8 mouse cellular contexts compared by ENCODE assay signal in genomic region chr13:12650877-12651176, GRCm38 (mm10).
DNase-seq lines count a peak whose midpoint lies in the region; ATAC-seq and TF ChIP-seq lines count a peak whose summit lies in the region.
"Not testable (repeated sequence)": the region's sequence is repeated elsewhere in the genome, so short reads cannot be mapped to it uniquely, and the experiment has no call there.

No protein-coding gene starts in this region.

- ATAC-seq in forebrain, embryonic 14.5 days, result peak; percentile 78
- peak; percentile 42 for ATAC-seq in heart, postnatal 0 days (ENCODE audit: insufficient read depth, low read depth)
- ATAC-seq in liver, embryonic 11.5 days (replicated peaks; ENCODE audit: low FRiP score), result not testable (repeated sequence)
- peak; percentile 83 for ATAC-seq in midbrain, postnatal 0 days (ENCODE audit: low FRiP score)

- H3K27me3 ChIP-seq in forebrain, embryonic 14.5 days (replicated peaks; ENCODE audit: control insufficient read depth, insufficient read depth, low read length); heart, postnatal 0 days (ENCODE audit: control insufficient read depth, insufficient read depth, low read length); liver, embryonic 11.5 days (replicated peaks; ENCODE audit: control insufficient read depth, insufficient read depth, low read length); midbrain, postnatal 0 days (ENCODE audit: insufficient read depth, low read length); splenic B cell, adult 2 months (ENCODE audit: control insufficient read depth, insufficient read depth, low read length, poor library complexity, severe bottlenecking): not testable (repeated sequence)

- H3K9ac ChIP-seq in forebrain, embryonic 14.5 days (ENCODE audit: low read length); heart, postnatal 0 days (replicated peaks; ENCODE audit: low read depth, low read length); liver, embryonic 11.5 days (ENCODE audit: low read depth, low read length); midbrain, postnatal 0 days (replicated peaks; ENCODE audit: low read length, poor library complexity, severe bottlenecking): not testable (repeated sequence)

- TF ChIP-seq EP300 in heart, postnatal 0 days (IDR thresholded peaks at IDR 0.05; ENCODE audit: low read depth), result not testable (repeated sequence)

- DNase-seq in CD4-positive, CD25-positive, alpha-beta regulatory T cell, adult 2 months (ENCODE audit: low read depth, low spot score), result peak; percentile 33
- DNase-seq in forebrain, embryonic 14.5 days (ENCODE audit: low spot score), result peak; percentile 79
- DNase-seq in heart, postnatal 0 days (ENCODE audit: low spot score); liver, embryonic 11.5 days (ENCODE audit: low spot score): not testable (repeated sequence)
- DNase-seq in kidney, postnatal 14 days, result peak; percentile 85
- peak; percentile 66 for DNase-seq in midbrain, postnatal 0 days (ENCODE audit: low spot score)
- peak; percentile 36 for DNase-seq in splenic B cell, adult 2 months (ENCODE audit: low read depth, low spot score)

- under 1% methylated on average over 10 of the region's 13 CpGs for WGBS in forebrain, embryonic 14.5 days
- WGBS in heart, postnatal 0 days, result 2% methylated on average over 11 of the region's 13 CpGs
- 0% methylated on average over 10 of the region's 13 CpGs for WGBS in liver, embryonic 11.5 days
- 0% methylated on average over 10 of the region's 13 CpGs for WGBS in midbrain, postnatal 0 days

- H3K36me3 ChIP-seq in forebrain, embryonic 14.5 days (ENCODE audit: control insufficient read depth, insufficient read depth, low read length); heart, postnatal 0 days (replicated peaks; ENCODE audit: control insufficient read depth, insufficient read depth, low read length); liver, embryonic 11.5 days (ENCODE audit: control insufficient read depth, insufficient read depth, low read length); midbrain, postnatal 0 days (ENCODE audit: insufficient read depth, low read length); splenic B cell, adult 2 months (ENCODE audit: control insufficient read depth, insufficient read depth, low read length, poor library complexity, severe bottlenecking): not testable (repeated sequence)

- H3K27ac ChIP-seq in brown adipose tissue, adult 24 weeks (replicated peaks; ENCODE audit: low read depth, low read length); forebrain, embryonic 14.5 days (ENCODE audit: low read depth, low read length); heart, postnatal 0 days (ENCODE audit: low read depth); liver, embryonic 11.5 days (ENCODE audit: low read depth, low read length); midbrain, postnatal 0 days (ENCODE audit: low read depth, low read length): not testable (repeated sequence)

- H3K4me3 ChIP-seq in brown adipose tissue, adult 24 weeks (ENCODE audit: insufficient read depth, low read depth, low read length), result peak overlapping the region; percentile 48
- H3K4me3 ChIP-seq in forebrain, embryonic 14.5 days (ENCODE audit: low read depth, low read length), result peak overlapping the region; percentile 34
- peak overlapping the region; percentile 48 for H3K4me3 ChIP-seq in heart, postnatal 0 days (ENCODE audit: low read depth, low read length)
- peak overlapping the region; percentile 30 for H3K4me3 ChIP-seq in liver, embryonic 11.5 days (ENCODE audit: low read depth, low read length)
- H3K4me3 ChIP-seq in midbrain, postnatal 0 days (ENCODE audit: low read depth, low read length), result peak overlapping the region; percentile 38

- peak overlapping the region; percentile 43 for H3K4me2 ChIP-seq in forebrain, embryonic 14.5 days (ENCODE audit: low read length)
- peak overlapping the region; percentile 60 for H3K4me2 ChIP-seq in heart, postnatal 0 days (ENCODE audit: low read depth, low read length)
- H3K4me2 ChIP-seq in liver, embryonic 11.5 days, result peak overlapping the region; percentile 48
- H3K4me2 ChIP-seq in midbrain, postnatal 0 days (ENCODE audit: low read depth, low read length, poor library complexity, severe bottlenecking), result peak overlapping the region; percentile 38; the same call in 1 of the 2 replicates

- H3K9me3 ChIP-seq in forebrain, embryonic 14.5 days (replicated peaks; ENCODE audit: control insufficient read depth, low read length); heart, postnatal 0 days (replicated peaks; ENCODE audit: control insufficient read depth, low read length); liver, embryonic 11.5 days (ENCODE audit: control insufficient read depth, low read length); midbrain, postnatal 0 days (ENCODE audit: low read length): not testable (repeated sequence)

- H3K4me1 ChIP-seq in brown adipose tissue, adult 24 weeks (ENCODE audit: control insufficient read depth, insufficient read depth, insufficient read length, low read length); forebrain, embryonic 14.5 days (ENCODE audit: control insufficient read depth, insufficient read depth, low read length); heart, postnatal 0 days (ENCODE audit: control insufficient read depth, insufficient read depth); liver, embryonic 11.5 days (replicated peaks; ENCODE audit: control insufficient read depth, insufficient read depth, low read length); midbrain, postnatal 0 days (ENCODE audit: insufficient read depth, low read length): not testable (repeated sequence)

- TF ChIP-seq CTCF in heart, postnatal 0 days (IDR thresholded peaks at IDR 0.05; ENCODE audit: low read depth); midbrain, postnatal 0 days (IDR thresholded peaks at IDR 0.05): not testable (repeated sequence)
